Mouse (Mus musculus) skeletal muscle tissue, adult 2 months (tissue): ENCODE data around the gene Olfr352.

ENCODE experiments used
- DNase-seq: peaks from one replicate; pipeline ENCODE4 v3.0.0-alpha.2; 2012; ENCODE audit warnings: low read depth, low spot score

The Olfr352 gene

GRCm38 (mm10) chr2:36868160-36868559, at the start of gene Olfr352:
Olfr352 (plus strand) TSS chr2:36868460.
- DNase-seq: no peak

DNA sequence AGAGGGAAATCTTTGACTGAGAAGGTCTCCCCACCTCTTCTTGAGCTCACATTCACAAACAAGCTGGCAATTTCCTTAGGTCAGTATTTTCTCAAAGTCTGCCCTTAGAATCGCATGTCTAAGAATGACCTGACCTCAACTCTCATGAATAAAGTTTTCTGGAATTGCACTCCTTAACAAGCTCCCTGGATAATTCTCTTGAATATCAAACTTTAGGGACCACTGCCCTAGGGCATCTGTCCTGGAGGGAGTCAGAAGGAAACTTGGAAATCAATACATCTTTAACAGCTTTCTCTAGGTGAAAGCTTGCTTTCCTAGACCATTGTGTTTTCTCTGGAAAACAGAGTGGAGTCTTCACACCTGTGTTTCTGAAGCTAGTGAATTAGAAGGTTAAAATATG, 22.2 kb upstream of the Olfr352 start, which contains the start of gene Olfr350:
Gene Olfr350 (plus strand): TSS at position 301 of the 400 bp plus-strand sequence.
- no peak for DNase-seq

- DNase-seq: no peak
These were observed 5.7 kb upstream of the Olfr352 start, which contains the start of gene Olfr351 for GRCm38 (mm10) chr2:36862560-36862959. Olfr351 (minus strand) TSS chr2:36862660.

- no peak for DNase-seq
These were observed 24.6 kb downstream of the Olfr352 start, which contains the start of gene Olfr353 for GRCm38 (mm10) chr2:36892836-36893235. Olfr353 (minus strand) TSS chr2:36892936.

DNA sequence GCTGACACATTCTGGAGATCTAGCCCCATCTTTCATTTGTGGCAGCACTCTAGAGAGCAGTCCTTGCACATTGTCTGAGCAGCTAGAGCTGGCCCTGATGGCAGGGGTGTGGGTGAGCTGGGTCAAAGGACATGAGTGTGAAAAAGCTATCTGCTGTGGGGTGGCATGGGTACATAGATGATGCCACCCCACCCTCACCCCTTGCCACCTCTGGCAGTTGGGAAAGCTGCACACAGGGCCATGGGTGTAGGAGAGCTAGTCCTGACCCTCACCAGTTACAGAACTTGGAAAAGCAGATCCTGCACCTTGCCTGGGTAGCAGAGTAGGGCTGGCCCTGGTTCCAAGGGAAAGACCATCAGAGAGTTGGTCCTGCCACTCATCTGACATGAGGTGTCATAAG, 28.9 kb downstream of the Olfr352 start:
- no peak for DNase-seq

GRCm38 (mm10) chr2:36905380-36905779, 37.1 kb downstream of the Olfr352 start, which contains the start of gene Olfr354:
Olfr354 (plus strand) TSS chr2:36905680.
- no peak for DNase-seq
